Mouse (Mus musculus) left cerebral cortex, adult 2 months (tissue): ENCODE measurements around the gene Ttl. TPM values are rescaled to one million over a fixed set of nuclear protein-coding genes. Genes with fewer than 3 reads are reported as not detected.

ENCODE experiments used
- DNase-seq, 2 experiments: peaks; one replicate each; pipeline ENCODE4 v3.0.0; 2021 to 2022; ENCODE audit warnings: low spot score in 2 of 2, mixed read lengths in 1 of 2; ENCODE audit errors: extremely low spot score in 1 of 2
- H3K27ac ChIP-seq: fragments of 200-600 bp; 2 replicates; pipeline ENCODE4 v1.8.1; 2022
- H3K4me3 ChIP-seq: fragments of 200-600 bp; 2 replicates; pipeline ENCODE4 v1.8.1; 2022
- CTCF ChIP-seq: fragments of 200-600 bp; IDR thresholded peaks from 2 replicates; pipeline ENCODE4 v1.8.1; 2022; ENCODE audit warnings: antibody characterized with exemption, mild to moderate bottlenecking, moderate library complexity
- intact Hi-C: fragments of 180-260 bp; cut with DNase I; formaldehyde crosslinking; loops from one replicate; pipeline ENCODE4 v1.15.1; 2025
- total RNA-seq, 2 experiments: library from RNA; stranded (reverse); gene quantifications; 2 replicates each; pipeline ENCODE4 v1.2.3; 2021

Ttl gene
- total RNA-seq, 2 experiments from 2014 or later, result 64.0 to 70.2 TPM

DNA sequence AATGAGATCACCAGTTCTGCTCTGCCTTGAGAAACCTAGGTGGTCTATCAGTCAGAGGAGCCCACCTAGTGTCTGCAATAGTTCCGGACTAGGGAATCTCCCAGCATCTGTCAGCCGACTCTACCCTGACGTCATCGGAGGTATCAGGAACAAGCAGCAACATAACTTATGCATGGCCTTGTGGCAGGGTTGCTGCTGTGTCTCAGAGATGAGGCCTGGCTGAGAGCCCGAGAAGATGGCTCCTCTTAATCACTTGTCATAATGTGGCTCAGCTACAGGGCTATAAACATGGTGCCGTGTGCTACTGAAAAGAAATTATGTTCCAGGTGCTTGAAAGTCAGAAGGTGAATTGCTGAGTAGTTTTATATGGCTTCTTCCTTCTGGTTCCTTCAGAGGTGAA, 10.0 kb upstream of the Ttl start:
- intact Hi-C loops, result no loop called here
- H3K27ac ChIP-seq, result no peak overlapping the region
- no peak overlapping the region for H3K4me3 ChIP-seq
- no peak for DNase-seq
- TF ChIP-seq CTCF, result no peak

DNA sequence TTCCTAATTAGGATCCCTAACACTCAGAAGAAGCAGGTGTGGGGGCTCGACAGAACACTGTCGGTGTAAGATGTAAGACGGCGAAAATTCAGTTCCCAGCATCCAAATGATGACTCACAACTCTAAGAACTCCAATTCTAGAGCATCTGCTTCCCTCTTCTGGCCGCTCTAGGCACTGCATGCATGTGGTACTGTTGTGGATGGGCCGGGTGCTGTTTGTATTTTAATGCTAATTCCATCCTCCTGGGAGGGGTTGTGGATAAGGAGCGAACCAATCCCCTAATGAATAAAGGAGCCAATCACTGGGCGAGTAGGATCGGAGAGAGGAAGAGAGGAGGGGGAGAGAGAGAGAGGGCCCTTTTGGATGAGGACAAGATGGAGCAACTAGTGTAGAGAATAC, 9.1 kb upstream of the Ttl start:
- intact Hi-C loops, result no loop called here
- peak; percentile 56 for TF ChIP-seq CTCF
- no peak overlapping the region for H3K27ac ChIP-seq
- DNase-seq, result no peak
- H3K4me3 ChIP-seq, result no peak overlapping the region

DNA sequence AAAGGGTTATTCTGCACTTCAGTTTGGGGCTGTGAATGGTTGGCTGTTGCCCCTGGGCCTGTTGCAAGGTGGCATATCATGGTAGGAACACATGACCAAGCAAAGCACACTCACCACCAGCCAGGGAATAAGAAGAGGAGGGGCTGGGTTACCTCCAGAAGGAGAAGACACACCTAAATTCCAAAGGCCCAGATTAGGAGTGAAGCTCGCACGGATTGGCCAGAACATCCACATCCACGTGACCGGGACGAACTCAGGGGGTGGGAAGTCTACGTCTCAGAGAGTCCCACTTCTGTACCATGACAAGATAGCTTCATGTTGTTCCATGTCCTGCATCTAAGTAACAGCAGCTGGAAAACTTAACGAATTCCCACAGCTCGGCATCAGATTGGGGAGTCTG, 8.5 kb upstream of the Ttl start:
- DNase-seq, result no peak
- no peak overlapping the region for H3K27ac ChIP-seq
- no peak for TF ChIP-seq CTCF
- intact Hi-C loops, result no loop called here
- no peak overlapping the region for H3K4me3 ChIP-seq

DNA sequence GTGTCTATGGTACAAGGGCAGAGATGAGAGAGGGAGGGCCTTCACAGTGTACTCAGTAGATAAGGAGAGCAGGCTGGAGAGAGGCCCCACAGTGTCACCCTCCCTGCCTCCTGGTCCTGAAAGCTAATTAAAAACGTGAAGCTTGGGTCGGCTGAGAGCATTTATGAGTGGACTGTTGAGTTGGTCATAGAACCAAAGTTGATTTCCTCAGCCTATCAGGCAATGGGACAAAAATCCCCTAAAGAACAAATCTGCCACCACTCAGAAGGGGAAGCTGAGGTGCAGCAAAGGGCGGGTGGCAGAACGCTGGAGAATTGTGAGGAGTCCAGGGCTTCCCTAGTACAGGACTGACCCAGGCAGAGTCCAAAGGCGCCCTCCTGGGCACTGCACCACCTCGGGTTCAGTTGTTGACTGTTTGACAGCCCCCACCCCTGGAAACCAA, 7.8 kb upstream of the Ttl start:
- no peak for TF ChIP-seq CTCF
- H3K27ac ChIP-seq, result no peak overlapping the region
- H3K4me3 ChIP-seq, result no peak overlapping the region
- intact Hi-C loops, result no loop called here
- DNase-seq, result no peak

DNA sequence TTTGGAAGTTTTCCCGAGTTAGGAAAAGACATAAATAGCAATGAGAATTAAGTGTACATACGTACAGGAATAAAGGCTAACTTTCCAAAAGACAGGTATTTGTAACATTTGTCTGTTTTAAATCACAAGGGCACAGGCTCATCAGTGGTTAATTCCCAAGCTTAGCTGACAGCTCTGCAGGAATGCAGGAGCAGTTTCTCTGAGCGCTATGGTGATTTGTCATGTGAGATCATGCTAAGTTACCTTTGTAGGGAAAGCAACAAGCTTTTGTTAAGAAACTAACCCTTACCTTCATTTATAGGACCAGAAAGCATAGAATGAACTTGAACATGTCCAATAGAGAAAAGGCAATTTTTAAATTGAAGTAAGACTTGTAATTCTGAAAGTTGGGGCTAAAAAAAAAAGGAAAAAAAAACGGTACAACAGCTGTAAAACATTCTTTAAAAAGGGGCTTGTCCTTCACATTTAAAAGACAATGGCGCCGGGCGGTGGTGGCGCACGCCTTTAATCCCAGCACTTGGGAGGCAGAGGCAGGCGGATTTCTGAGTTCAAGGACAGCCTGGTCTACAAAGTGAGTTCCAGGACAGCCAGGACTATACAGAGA, 4.2 kb upstream of the Ttl start:
- TF ChIP-seq CTCF, result no peak
- no peak overlapping the region for H3K4me3 ChIP-seq
- H3K27ac ChIP-seq, result no peak overlapping the region
- intact Hi-C loops, result no loop called here
- no peak for DNase-seq

DNA sequence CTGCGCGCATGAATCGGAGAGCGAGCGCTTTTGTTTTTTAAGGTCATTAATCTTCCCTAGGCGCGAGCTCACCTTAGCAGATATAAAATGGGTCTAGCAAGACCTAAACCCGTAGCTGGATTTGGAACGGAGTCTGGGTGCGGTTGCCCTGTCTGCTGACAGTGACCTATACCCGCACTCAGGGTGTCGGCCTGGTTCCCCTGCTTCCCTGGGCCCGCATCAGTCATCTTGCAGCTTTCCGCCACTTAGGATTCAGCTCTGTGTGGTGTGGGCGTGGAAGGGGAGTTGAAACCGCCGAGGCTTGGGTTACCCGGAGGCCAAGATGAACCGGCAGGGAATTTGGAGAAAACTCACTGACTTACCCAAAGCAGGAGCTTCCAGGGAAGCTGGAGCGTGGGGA, 584 bp downstream of the Ttl start:
- Histone ChIP-seq H3K27ac (peak overlapping the region; percentile 90), H3K4me3 (peak overlapping the region; percentile 93)
- intact Hi-C loops, result loop anchor here (2.0 to 5.0 kb wide), 3 partner anchors 18 to 119 kb away; partner anchors contain the start of genes Gm10762 and Zc3h6
- peak; percentile 57 to 61 for DNase-seq
- no peak for TF ChIP-seq CTCF

DNA sequence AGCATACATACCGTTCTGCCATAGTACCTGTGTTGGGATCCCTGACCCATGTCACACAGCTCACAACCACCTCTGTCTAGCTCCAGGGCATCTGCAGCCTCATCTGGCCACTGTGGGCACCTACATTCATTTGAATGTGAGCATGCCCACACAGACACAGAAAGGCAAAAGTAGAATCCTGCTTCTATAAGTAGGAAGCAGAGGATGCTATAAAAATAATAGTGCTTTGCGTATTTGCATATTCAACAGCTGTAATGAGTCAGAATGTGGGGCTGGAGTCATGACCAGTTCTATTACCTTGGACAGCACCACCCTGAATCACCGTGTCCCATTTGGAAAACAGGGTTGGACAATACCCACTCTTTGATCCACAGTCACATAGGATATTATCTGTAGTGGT, 4.6 kb downstream of the Ttl start:
- TF ChIP-seq CTCF, result no peak
- DNase-seq, result no peak
- Histone ChIP-seq H3K27ac (peak overlapping the region; percentile 7; the same call in 1 of the 2 replicates), H3K4me3 (no peak overlapping the region)
- intact Hi-C loops, result no loop called here

DNA sequence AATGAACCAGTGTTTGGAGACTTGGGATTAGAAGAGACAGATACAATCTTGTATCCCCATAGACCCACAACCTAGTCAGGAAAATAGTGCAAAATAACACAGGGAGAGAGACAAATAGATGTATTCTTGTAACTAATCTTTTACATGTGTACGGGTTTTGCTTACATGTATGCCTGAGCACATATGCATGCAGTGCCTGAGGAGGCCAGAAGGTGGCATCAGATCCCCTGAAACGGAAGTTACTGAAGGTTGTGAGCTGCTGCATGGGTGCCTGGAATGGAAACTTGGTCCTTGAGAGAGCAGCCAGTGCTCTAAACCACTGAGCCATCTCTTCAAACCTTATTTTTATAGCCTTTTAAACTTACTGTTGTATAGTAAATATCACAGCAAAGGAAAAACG, 12.6 kb downstream of the Ttl start:
- intact Hi-C loops, result no loop called here
- TF ChIP-seq CTCF, result peak; percentile 48
- DNase-seq, result no peak
- Histone ChIP-seq H3K27ac (no peak overlapping the region), H3K4me3 (no peak overlapping the region)

DNA sequence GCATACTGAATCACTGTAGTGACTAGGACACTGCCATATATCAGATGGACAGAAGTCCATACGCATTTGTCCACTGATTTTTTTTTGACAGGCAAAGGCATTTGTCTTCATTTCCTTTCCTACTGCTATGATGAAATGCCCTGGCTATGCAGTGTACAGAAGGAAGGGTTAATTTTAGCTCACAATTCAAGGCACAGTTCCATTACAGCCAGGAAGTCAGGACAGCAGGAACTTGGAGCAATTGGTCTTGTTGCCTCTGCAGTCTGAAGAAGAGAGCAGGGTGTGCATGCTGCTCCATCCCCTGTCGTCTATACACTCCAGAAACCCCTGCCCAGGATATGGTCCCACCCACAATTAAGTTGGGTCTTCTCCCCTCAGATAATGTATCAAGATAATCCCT, 13.5 kb downstream of the Ttl start:
- DNase-seq, result no peak
- TF ChIP-seq CTCF, result no peak
- no peak overlapping the region for H3K27ac ChIP-seq
- no peak overlapping the region for H3K4me3 ChIP-seq
- intact Hi-C loops, result no loop called here

DNA sequence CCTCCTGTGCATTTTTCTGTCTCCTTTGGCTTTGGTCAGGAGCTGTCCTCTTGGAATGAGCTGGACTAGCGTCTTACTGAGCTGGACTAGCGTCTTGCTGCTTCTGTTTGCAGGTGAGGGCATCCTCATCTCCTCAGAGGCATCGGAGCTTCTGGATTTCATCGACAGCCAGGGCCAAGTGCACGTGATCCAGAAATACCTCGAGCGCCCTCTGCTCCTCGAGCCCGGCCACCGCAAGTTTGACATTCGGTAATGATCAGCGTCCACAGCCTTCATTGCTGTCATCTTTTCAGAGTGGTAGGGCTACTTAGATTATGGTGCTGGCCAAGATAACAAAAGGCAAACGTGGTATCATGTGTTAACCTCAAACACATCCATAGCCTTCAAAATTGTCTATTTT, 15.4 kb downstream of the Ttl start:
- Histone ChIP-seq H3K27ac (no peak overlapping the region), H3K4me3 (no peak overlapping the region)
- no peak for DNase-seq
- no peak for TF ChIP-seq CTCF
- intact Hi-C loops, result no loop called here

DNA sequence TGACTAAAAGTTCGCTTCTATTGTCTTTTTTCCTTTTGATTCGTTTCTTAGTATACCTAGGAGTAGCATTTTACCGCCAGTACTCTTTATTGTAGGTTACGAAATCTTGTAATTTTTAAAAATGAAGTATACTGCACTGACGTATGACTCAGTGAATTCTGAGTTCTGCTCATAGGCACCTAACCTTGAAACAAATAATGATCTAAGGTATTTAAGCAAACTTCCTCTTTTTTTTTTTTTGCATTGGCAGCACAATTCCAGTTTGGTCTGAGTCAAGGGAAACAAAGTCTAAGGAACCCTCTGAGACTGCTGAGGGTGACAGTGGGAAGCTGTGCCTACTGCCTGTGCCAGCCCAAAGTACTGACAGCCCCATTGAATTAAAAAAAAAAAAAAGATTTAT, 17.8 kb downstream of the Ttl start:
- no peak overlapping the region for H3K4me3 ChIP-seq
- no peak for TF ChIP-seq CTCF
- intact Hi-C loops, result no loop called here

DNA sequence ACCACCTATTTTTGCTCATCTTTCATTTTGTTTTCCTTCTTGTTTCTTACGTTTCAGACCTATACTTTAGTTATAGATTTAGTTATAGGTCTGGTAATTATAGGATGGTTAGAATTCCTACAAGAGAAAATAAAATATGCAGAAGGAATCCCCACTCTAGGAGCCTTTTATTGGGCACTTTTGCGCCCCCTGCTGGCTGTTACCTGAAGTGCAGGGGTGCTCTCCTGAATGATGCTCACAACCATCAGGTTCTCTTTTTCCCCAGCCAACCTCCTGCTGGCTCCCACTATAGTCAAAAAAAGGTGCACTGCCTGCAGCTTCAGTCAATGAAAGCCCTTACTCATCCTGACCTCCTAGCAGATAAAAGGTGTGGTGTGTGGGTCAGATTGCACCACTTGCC, 19.2 kb downstream of the Ttl start:
- intact Hi-C loops, result loop anchor here (2.0 to 5.0 kb wide), 2 partner anchors 18 to 138 kb away; no protein-coding TSS in a partner anchor

More for the DNA sequence above, 17.8 kb downstream of the Ttl start:
- no peak overlapping the region for H3K27ac ChIP-seq
- DNase-seq, result no peak

DNA sequence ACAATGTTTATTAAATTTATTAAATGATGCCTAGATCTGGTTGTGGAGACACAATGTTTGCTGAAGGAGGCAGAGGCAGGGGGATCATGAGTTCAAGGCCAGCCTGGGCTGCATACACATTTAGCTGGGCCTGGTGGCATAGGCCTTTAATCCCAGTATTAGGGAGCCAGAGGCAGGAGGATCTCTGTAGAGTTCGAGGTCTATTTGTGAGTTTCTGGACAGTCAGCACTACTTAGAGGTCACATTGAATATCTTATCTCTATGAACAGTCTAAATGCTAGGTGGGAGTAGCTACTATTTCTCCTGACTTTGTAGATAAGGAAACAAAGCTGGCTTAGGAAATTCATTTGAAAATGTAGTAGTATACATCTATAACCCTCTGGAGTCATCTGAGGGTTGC, 21.8 kb downstream of the Ttl start:
- Histone ChIP-seq H3K4me3 (no peak overlapping the region), H3K27ac (no peak overlapping the region)
- no peak for DNase-seq
- TF ChIP-seq CTCF, result no peak
- intact Hi-C loops, result loop anchor here (5.0 kb wide), 1 partner anchor 140 kb away; no protein-coding TSS in a partner anchor

More for the DNA sequence above, 19.2 kb downstream of the Ttl start:
- DNase-seq, result no peak
- no peak overlapping the region for H3K27ac ChIP-seq
- TF ChIP-seq CTCF, result peak; percentile 87
- no peak overlapping the region for H3K4me3 ChIP-seq
